Mouse (Mus musculus) C2C12 (cell line): Measurements from ENCODE around the gene Slc6a21.

ENCODE experiments used
- CEBPB ChIP-seq: IDR thresholded peaks from one replicate; pipeline ENCODE4 v1.6.1; 2011; ENCODE audit warnings: low read depth, mild to moderate bottlenecking, control low read depth, moderate library complexity
- CTCF ChIP-seq: IDR thresholded peaks from one replicate; pipeline ENCODE4 v1.5.1; 2011; ENCODE audit not compliant: control insufficient read depth, insufficient read depth, insufficient read length
- FOSL1 ChIP-seq: IDR thresholded peaks from one replicate; pipeline ENCODE4 v1.8.0; 2011; ENCODE audit warnings: mild to moderate bottlenecking, low read length; ENCODE audit not compliant: poor library complexity, insufficient read depth, severe bottlenecking
- MAX ChIP-seq: IDR thresholded peaks from one replicate; pipeline ENCODE4 v1.6.1; 2011; ENCODE audit warnings: mild to moderate bottlenecking, control low read depth
- MYOG ChIP-seq: IDR thresholded peaks from one replicate; pipeline ENCODE4 v1.6.1; 2011; ENCODE audit not compliant: control insufficient read depth, insufficient read length; ENCODE audit errors: extremely low read depth
- USF1 ChIP-seq: IDR thresholded peaks from one replicate; pipeline ENCODE4 v1.6.1; 2011; ENCODE audit warnings: low read depth, mild to moderate bottlenecking, control low read depth, moderate library complexity

DNA sequence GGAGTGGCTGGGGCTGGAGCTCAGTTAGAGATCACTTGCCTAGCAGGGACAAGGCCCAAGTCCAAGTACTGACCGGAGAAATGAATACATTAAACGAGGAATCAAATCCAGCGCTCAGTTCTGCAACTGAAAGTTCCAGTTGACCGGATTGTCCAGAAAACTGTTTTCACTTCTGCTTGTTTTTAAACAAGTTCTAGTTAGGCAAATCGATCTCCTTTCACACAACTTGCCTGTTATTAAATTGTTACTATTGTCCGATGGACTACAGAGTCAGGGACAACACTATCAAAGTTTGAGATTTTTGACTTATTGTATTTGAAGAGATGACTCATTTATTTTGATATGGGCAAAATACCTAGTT lies 35.9 kb upstream of the Slc6a21 start:
- no peak for TF ChIP-seq CTCF
- TF ChIP-seq USF1 = no peak
- TF ChIP-seq MAX = no peak
- TF ChIP-seq MYOG = no peak
- TF ChIP-seq CEBPB = no peak
- TF ChIP-seq FOSL1 = no peak
